In genomic region chr2:124975106-124975505, GRCm38 (mm10) we compare ENCODE assay signal across 24 mouse cellular contexts.
DNase-seq lines count a peak whose midpoint lies in the region; ATAC-seq and TF ChIP-seq lines count a peak whose summit lies in the region.
"Had no signal": no experiment of that assay in that cellular context is flagged by ENCODE, and none has a peak within 500 bp of the region (broad histone marks: within the 10 kb centered on the region; RNA-seq: fewer than 3 reads in every experiment).

No protein-coding gene starts in this region.

- ATAC-seq in forebrain, embryonic 14.5 days = no peak
- no peak for ATAC-seq in forebrain, embryonic 15.5 days (replicated peaks)

- no peaks in the 10 kb centered on the region for H3K9me3 ChIP-seq in forebrain, embryonic 14.5 days (replicated peaks; ENCODE audit: control insufficient read depth, low read length)
- H3K9me3 ChIP-seq in forebrain, embryonic 15.5 days = no peaks in the 10 kb centered on the region
- H3K9me3 ChIP-seq: embryonic facial prominence, embryonic 12.5 days; forebrain, embryonic 10.5 days; heart, embryonic 13.5 days; hindbrain, embryonic 15.5 days; limb, embryonic 13.5 days; lung, embryonic 15.5 days; midbrain, embryonic 12.5 days had no signal

- no peak for TF ChIP-seq CTCF in layer of hippocampus, adult 2 months (conservative IDR thresholded peaks at IDR 0.05)

- no peaks in the 10 kb centered on the region for H3K4me1 ChIP-seq in forebrain, embryonic 14.5 days (ENCODE audit: control insufficient read depth, insufficient read depth, low read length)
- H3K4me1 ChIP-seq in forebrain, embryonic 15.5 days = 0 out of 2 replicates have a peak, but pooled peaks cover 2% of the 10 kb centered on the region
- H3K4me1 ChIP-seq: heart, embryonic 13.5 days; limb, embryonic 13.5 days; lung, embryonic 15.5 days had no signal

- no peaks in the 10 kb centered on the region for H3K27me3 ChIP-seq in forebrain, embryonic 14.5 days (replicated peaks; ENCODE audit: control insufficient read depth, insufficient read depth, low read length)
- H3K27me3 ChIP-seq in forebrain, embryonic 15.5 days = no peaks in the 10 kb centered on the region
- H3K27me3 ChIP-seq: embryonic facial prominence, embryonic 12.5 days; heart, embryonic 13.5 days; hindbrain, embryonic 15.5 days; limb, embryonic 13.5 days; lung, embryonic 15.5 days; midbrain, embryonic 12.5 days had no signal

- DNase-seq in forebrain, embryonic 14.5 days (ENCODE audit: low spot score) = peak; percentile 19
- peak; percentile 21 for DNase-seq in layer of hippocampus, adult 11-12 months (ENCODE audit: low spot score)
- DNase-seq in layer of hippocampus, adult 2 months (ENCODE audit: low spot score in 2 of 2) = no peak
- peak; percentile 16 for DNase-seq in 3134 (ENCODE audit: extremely low read depth, insufficient read length, low spot score)
- DNase-seq in adipocyte (ENCODE audit: low spot score) = peak; percentile 40
- DNase-seq in Muller cell, postnatal 12 days (ENCODE audit: inconsistent ontology term) = no peak
- DNase-seq: adrenal gland, postnatal 10 days; B cell, adult 2 months; cerebellum, adult 11-12 months; cerebellum, postnatal 36 days; heart, postnatal 10 days; kidney, adult 2 months; kidney, postnatal 36 days; right cerebral cortex, postnatal 14 days; thymus, postnatal 14 days had no signal

- no peak overlapping the region for H3K4me3 ChIP-seq in forebrain, embryonic 14.5 days (ENCODE audit: low read depth, low read length)
- no peak overlapping the region for H3K4me3 ChIP-seq in forebrain, embryonic 15.5 days
- H3K4me3 ChIP-seq in layer of hippocampus, adult 2 months = no peak overlapping the region
- H3K4me3 ChIP-seq: embryonic facial prominence, embryonic 12.5 days; forebrain, embryonic 10.5 days; heart, embryonic 13.5 days; hindbrain, embryonic 15.5 days; limb, embryonic 13.5 days; lung, embryonic 15.5 days; midbrain, embryonic 12.5 days had no signal

- no peak overlapping the region for H3K9ac ChIP-seq in forebrain, embryonic 14.5 days (ENCODE audit: low read length)
- H3K9ac ChIP-seq in forebrain, embryonic 15.5 days (replicated peaks) = no peak overlapping the region
- H3K9ac ChIP-seq: embryonic facial prominence, embryonic 12.5 days; heart, embryonic 13.5 days; hindbrain, embryonic 15.5 days; limb, embryonic 13.5 days; lung, embryonic 15.5 days; midbrain, embryonic 12.5 days had no signal

- H3K36me3 ChIP-seq in forebrain, embryonic 14.5 days (ENCODE audit: control insufficient read depth, insufficient read depth, low read length) = no peaks in the 10 kb centered on the region
- no peaks in the 10 kb centered on the region for H3K36me3 ChIP-seq in forebrain, embryonic 15.5 days
- H3K36me3 ChIP-seq: embryonic facial prominence, embryonic 12.5 days; forebrain, embryonic 10.5 days; heart, embryonic 13.5 days; hindbrain, embryonic 15.5 days; limb, embryonic 13.5 days; lung, embryonic 15.5 days; midbrain, embryonic 12.5 days had no signal

- H3K4me2 ChIP-seq in forebrain, embryonic 14.5 days (ENCODE audit: low read length) = no peak overlapping the region
- H3K4me2 ChIP-seq in forebrain, embryonic 15.5 days (replicated peaks) = no peak overlapping the region
- H3K4me2 ChIP-seq: embryonic facial prominence, embryonic 12.5 days; heart, embryonic 13.5 days; hindbrain, embryonic 15.5 days; limb, embryonic 13.5 days; liver, embryonic 11.5 days; lung, embryonic 15.5 days; midbrain, embryonic 12.5 days had no signal

- 64% methylated on average over 3 of the region's 3 CpGs for WGBS in forebrain, embryonic 14.5 days
- WGBS in forebrain, embryonic 15.5 days = 57% methylated on average over 3 of the region's 3 CpGs

- H3K27ac ChIP-seq in forebrain, embryonic 14.5 days (ENCODE audit: low read depth, low read length) = no peak overlapping the region
- H3K27ac ChIP-seq in forebrain, embryonic 15.5 days (replicated peaks) = no peak overlapping the region
- H3K27ac ChIP-seq in layer of hippocampus, adult 2 months = no peak overlapping the region
- H3K27ac ChIP-seq: embryonic facial prominence, embryonic 12.5 days; forebrain, embryonic 10.5 days; heart, embryonic 13.5 days; hindbrain, embryonic 15.5 days; limb, embryonic 13.5 days; lung, embryonic 15.5 days; midbrain, embryonic 12.5 days had no signal

Comparison
In these comparisons a context has a peak if more than half of its experiments do, and no peak if none do; other contexts are left out.
1. DNase-seq: peak in forebrain, embryonic 14.5 days (single experiment), layer of hippocampus, adult 11-12 months (single experiment), 3134 (single experiment) and adipocyte (single experiment); none in layer of hippocampus, adult 2 months (0 of 2) and Muller cell, postnatal 12 days (single experiment).